Mouse (Mus musculus) lung, postnatal 0 days (tissue): ENCODE measurements at regions not wholly inside any gene's neighbourhood (a gene's known extent, or its start where the extent isn't known, plus 50 kb on each side); places are given as distances from the start of the nearest gene placed in this dataset.

Source experiments
- ATAC-seq: fragments of 200-750 bp; cut with Nextera tagmentation; 2 replicates; pipeline ENCODE4 v1.8.0; 2017; ENCODE audit warnings: moderate library complexity
- DNase-seq: peaks from one replicate; pipeline ENCODE4 v3.0.0-alpha.2; 2016; ENCODE audit warnings: low spot score
- H3K27ac ChIP-seq: fragments of 300-500 bp; sonication (generic); 2 replicates; pipeline ENCODE4 v1.5.1; 2014; ENCODE audit warnings: antibody characterized with exemption, mild to moderate bottlenecking, low read length, mixed read lengths
- H3K27me3 ChIP-seq: fragments of 300-500 bp; sonication (generic); replicated peaks from 2 replicates; pipeline ENCODE4 v1.6.1; 2014; ENCODE audit warnings: low read length, mixed read lengths; ENCODE audit not compliant: insufficient read depth
- H3K36me3 ChIP-seq: fragments of 300-500 bp; sonication (generic); 2 replicates; pipeline ENCODE4 v1.6.1; 2014; ENCODE audit warnings: low read length, mixed read lengths; ENCODE audit not compliant: insufficient read depth
- H3K4me1 ChIP-seq: fragments of 300-500 bp; sonication (generic); 2 replicates; pipeline ENCODE4 v1.6.1; 2014; ENCODE audit warnings: antibody characterized with exemption, low read depth, low read length, mixed read lengths; ENCODE audit not compliant: insufficient read depth
- H3K4me2 ChIP-seq: fragments of 300-500 bp; sonication (generic); replicated peaks from 2 replicates; pipeline ENCODE4 v1.6.1; 2014; ENCODE audit warnings: low read depth, mild to moderate bottlenecking, low read length, moderate library complexity, mixed read lengths
- H3K4me3 ChIP-seq: fragments of 300-500 bp; sonication (generic); 2 replicates; pipeline ENCODE4 v1.5.1; 2014; ENCODE audit warnings: low read depth, low read length
- H3K9ac ChIP-seq: fragments of 300-500 bp; sonication (generic); replicated peaks from 2 replicates; pipeline ENCODE4 v1.6.1; 2014; ENCODE audit warnings: low read depth, mild to moderate bottlenecking
- H3K9me3 ChIP-seq: fragments of 300-500 bp; sonication (generic); 2 replicates; pipeline ENCODE4 v1.6.1; 2016; ENCODE audit warnings: low read length, mixed read lengths
- CTCF ChIP-seq: IDR thresholded peaks from 2 replicates; pipeline ENCODE4 v1.5.1; 2016; ENCODE audit warnings: antibody characterized with exemption, mild to moderate bottlenecking
- EP300 ChIP-seq: IDR thresholded peaks from 2 replicates; pipeline ENCODE4 v1.6.1; 2016; ENCODE audit warnings: antibody characterized with exemption, mild to moderate bottlenecking, control low read depth
- WGBS: fragments of 180-500 bp; shearing (Covaris S2); extraction: QIAGEN DNeasy Blood & Tissue Kit; methylation state at CpG from one replicate; pipeline ENCODE4 v1.1.7; 2014; 5-methylcytosine and 5-hydroxymethylcytosine counted together

GRCm38 (mm10) chr15:62222201-62222600 lies 1299.4 kb upstream of the A1bg start:
- no peaks in the 10 kb centered on the region for H3K4me1 ChIP-seq
- 89% methylated on average over 6 of the region's 6 CpGs for WGBS
- DNase-seq, result no peak
- no peaks in the 10 kb centered on the region for H3K9me3 ChIP-seq
- H3K4me2 ChIP-seq, result no peak overlapping the region
- no peak overlapping the region for H3K9ac ChIP-seq
- TF ChIP-seq EP300 (no peak), CTCF (no peak)
- ATAC-seq, result no peak
- H3K27me3 ChIP-seq, result no peaks in the 10 kb centered on the region
- H3K27ac ChIP-seq, result no peak overlapping the region
- H3K36me3 ChIP-seq, result no peaks in the 10 kb centered on the region
- H3K4me3 ChIP-seq, result no peak overlapping the region

- H3K9me3 ChIP-seq, result no peaks in the 10 kb centered on the region
- no peak overlapping the region for H3K4me2 ChIP-seq
- DNase-seq (no peak), ATAC-seq (no peak)
- no peak overlapping the region for H3K4me3 ChIP-seq
- no peak for TF ChIP-seq CTCF
- no peak for TF ChIP-seq EP300
- no peak overlapping the region for H3K27ac ChIP-seq
- WGBS, result 77% methylated on average over 8 of the region's 8 CpGs
- 0 out of 2 replicates have a peak, but pooled peaks cover 4% of the 10 kb centered on the region for H3K4me1 ChIP-seq
- H3K36me3 ChIP-seq, result no peaks in the 10 kb centered on the region
- no peaks in the 10 kb centered on the region for H3K27me3 ChIP-seq
- no peak overlapping the region for H3K9ac ChIP-seq
These were observed 1298.4 kb upstream of the A1bg start for GRCm38 (mm10) chr15:62221024-62221819.

- Histone ChIP-seq H3K27me3 (no peaks in the 10 kb centered on the region), H3K9me3 (no peaks in the 10 kb centered on the region), H3K4me2 (no peak overlapping the region), H3K9ac (no peak overlapping the region), H3K4me1 (0 out of 2 replicates have a peak, but pooled peaks cover 4% of the 10 kb centered on the region), H3K4me3 (no peak overlapping the region), H3K27ac (no peak overlapping the region), H3K36me3 (no peaks in the 10 kb centered on the region)
- no peak for TF ChIP-seq CTCF
- no peak for TF ChIP-seq EP300
- WGBS, result 89% methylated on average over 3 of the region's 3 CpGs
- ATAC-seq (no peak), DNase-seq (no peak)
These were observed 1297.8 kb upstream of the A1bg start for GRCm38 (mm10) chr15:62220620-62221019.

GRCm38 (mm10) chr15:62219934-62220540 lies 1297.2 kb upstream of the A1bg start:
- Histone ChIP-seq H3K36me3 (no peaks in the 10 kb centered on the region), H3K9me3 (no peaks in the 10 kb centered on the region)

GRCm38 (mm10) chr15:62218346-62219080 lies 1295.7 kb upstream of the A1bg start:
- H3K4me2 ChIP-seq, result no peak overlapping the region
- no peak overlapping the region for H3K4me3 ChIP-seq
- H3K9ac ChIP-seq, result no peak overlapping the region
- no peaks in the 10 kb centered on the region for H3K9me3 ChIP-seq
- 0 out of 2 replicates have a peak, but pooled peaks cover 4% of the 10 kb centered on the region for H3K4me1 ChIP-seq
- DNase-seq (no peak), ATAC-seq (no peak; the same call in 1 of the 2 replicates)
- H3K36me3 ChIP-seq, result no peaks in the 10 kb centered on the region
- no peaks in the 10 kb centered on the region for H3K27me3 ChIP-seq
- TF ChIP-seq EP300 (no peak), CTCF (no peak)
- no peak overlapping the region for H3K27ac ChIP-seq
- 74% methylated on average over 21 of the region's 21 CpGs for WGBS

More at GRCm38 (mm10) chr15:62219934-62220540, 1297.2 kb upstream of the A1bg start:
- Histone ChIP-seq H3K4me3 (no peak overlapping the region), H3K9ac (no peak overlapping the region), H3K27me3 (no peaks in the 10 kb centered on the region), H3K4me1 (0 out of 2 replicates have a peak, but pooled peaks cover 4% of the 10 kb centered on the region), H3K4me2 (no peak overlapping the region), H3K27ac (no peak overlapping the region)
- ATAC-seq (no peak), DNase-seq (no peak)
- TF ChIP-seq EP300 (no peak), CTCF (no peak)
- 87% methylated on average over 9 of the region's 9 CpGs for WGBS
